Mouse (Mus musculus) CH12.LX (cell line): ENCODE data around the gene Ccnd1. TPM values are rescaled to one million over a fixed set of nuclear protein-coding genes. Genes with fewer than 3 reads are reported as not detected.
A peak's percentile ranks its signal among the peaks of the same experiment; 100 is the strongest.
"Not testable (repeated sequence)": the region's sequence is repeated elsewhere in the genome, so short reads cannot be mapped to it uniquely, and the experiment has no call there.

Experiments
- DNase-seq: peaks from one replicate; pipeline ENCODE4 v3.0.0-alpha.2; 2013; ENCODE audit errors: extremely low read depth
- H3K27ac ChIP-seq: 2 replicates; pipeline ENCODE4 v1.5.1; 2012; ENCODE audit warnings: low read depth, mild to moderate bottlenecking, control low read depth, moderate library complexity; ENCODE audit not compliant: insufficient read depth
- H3K27me3 ChIP-seq: replicated peaks from 2 replicates; pipeline ENCODE3; 2012; ENCODE audit warnings: inconsistent platforms
- H3K36me3 ChIP-seq, 2 experiments: replicated peaks in 1 of 2; 2 replicates each; pipeline versions ENCODE3 to v1.6.1; 2012; ENCODE audit warnings: inconsistent platforms in 1 of 2, low read length in 1 of 2, mild to moderate bottlenecking in 1 of 2, mixed read lengths in 1 of 2, moderate library complexity in 1 of 2; ENCODE audit not compliant: control insufficient read depth in 1 of 2, insufficient read depth in 1 of 2
- H3K4me1 ChIP-seq, 2 experiments: 2 replicates each; pipeline ENCODE4 v1.6.1; 2012; ENCODE audit warnings: inconsistent platforms in 1 of 2, moderate library complexity in 1 of 2; ENCODE audit not compliant: insufficient read depth in 2 of 2, control insufficient read depth in 1 of 2
- H3K4me2 ChIP-seq: 2 replicates; pipeline ENCODE4 v1.6.1; 2012; ENCODE audit warnings: low read depth, mild to moderate bottlenecking, control low read depth; ENCODE audit not compliant: poor library complexity, insufficient read depth, severe bottlenecking
- H3K4me3 ChIP-seq, 3 experiments: fragments of 150-350 bp in 1 of 3; sonication (generic) in 1 of 3; replicated peaks in 1 of 3; 2 replicates each; pipeline versions ENCODE3 to v1.5.1; 2011 to 2012; ENCODE audit warnings: low read depth in 2 of 3, low read length in 2 of 3, mild to moderate bottlenecking in 2 of 3, moderate library complexity in 2 of 3, control low read depth in 1 of 3, improper control_type of control experiment in 1 of 3, inconsistent platforms in 1 of 3, mixed read lengths in 1 of 3; ENCODE audit not compliant: poor library complexity in 1 of 3
- H3K79me2 ChIP-seq: replicated peaks from 2 replicates; pipeline ENCODE4 v1.6.1; 2012; ENCODE audit warnings: mild to moderate bottlenecking, moderate library complexity; ENCODE audit not compliant: control insufficient read depth, poor library complexity, insufficient read depth, severe bottlenecking; ENCODE audit errors: extremely low read depth
- H3K9ac ChIP-seq: 2 replicates; pipeline ENCODE4 v1.6.1; 2012; ENCODE audit warnings: low read depth, mild to moderate bottlenecking, control low read depth, moderate library complexity; ENCODE audit not compliant: insufficient read depth
- H3K9me3 ChIP-seq: replicated peaks from 2 replicates; pipeline ENCODE3; 2012; ENCODE audit warnings: low read length, inconsistent platforms, mixed read lengths
- BHLHE40 ChIP-seq: IDR thresholded peaks from 2 replicates; pipeline ENCODE4 v1.6.1; 2011; ENCODE audit warnings: mild to moderate bottlenecking, low read depth, low read length, improper control_type of control experiment
- CHD1 ChIP-seq: IDR thresholded peaks from 2 replicates; pipeline ENCODE4 v1.6.1; 2012; ENCODE audit warnings: low read depth, low read length, improper control_type of control experiment, inconsistent platforms
- CHD2 ChIP-seq: IDR thresholded peaks from 2 replicates; pipeline ENCODE4 v1.6.1; 2011; ENCODE audit warnings: low read length, improper control_type of control experiment
- CTCF ChIP-seq, 2 experiments: IDR thresholded peaks in 1 of 2; conservative IDR thresholded peaks in 1 of 2; 2 replicates each; pipeline ENCODE4 v1.5.1; 2011 to 2012; ENCODE audit warnings: low read depth in 2 of 2, low read length in 2 of 2, improper control_type of control experiment in 1 of 2, inconsistent platforms in 1 of 2, mild to moderate bottlenecking in 1 of 2, moderate library complexity in 1 of 2
- GABPA ChIP-seq: IDR thresholded peaks from 2 replicates; pipeline ENCODE4 v1.6.1; 2012; ENCODE audit warnings: low read depth, low read length, improper control_type of control experiment, inconsistent platforms; ENCODE audit not compliant: insufficient replicate concordance
- HCFC1 ChIP-seq: IDR thresholded peaks from 2 replicates; pipeline ENCODE4 v1.6.1; 2012; ENCODE audit warnings: low read depth, mild to moderate bottlenecking, inconsistent platforms, low read length, improper control_type of control experiment
- IRF4 ChIP-seq: IDR thresholded peaks from 2 replicates; pipeline ENCODE4 v1.6.1; 2014; ENCODE audit warnings: low read depth, mild to moderate bottlenecking, inconsistent platforms, low read length, improper control_type of control experiment
- MAFK ChIP-seq: IDR thresholded peaks from 2 replicates; pipeline ENCODE4 v1.6.1; 2011; ENCODE audit warnings: low read length, improper control_type of control experiment; ENCODE audit not compliant: insufficient replicate concordance
- MAX ChIP-seq: IDR thresholded peaks from 2 replicates; pipeline ENCODE4 v1.6.1; 2011; ENCODE audit warnings: low read length, improper control_type of control experiment
- NELFE ChIP-seq: IDR thresholded peaks from 2 replicates; pipeline ENCODE4 v1.6.1; 2011; ENCODE audit warnings: low read depth, low read length, improper control_type of control experiment
- RAD21 ChIP-seq: IDR thresholded peaks from 2 replicates; pipeline ENCODE4 v1.6.1; 2011; ENCODE audit warnings: low read depth, mild to moderate bottlenecking, low read length, improper control_type of control experiment, moderate library complexity
- SIN3A ChIP-seq: IDR thresholded peaks from 2 replicates; pipeline ENCODE4 v1.6.1; 2012; ENCODE audit warnings: low read length, improper control_type of control experiment, inconsistent platforms
- SMC3 ChIP-seq: IDR thresholded peaks from 2 replicates; pipeline ENCODE4 v1.6.1; 2011; ENCODE audit warnings: low read depth, low read length, improper control_type of control experiment
- ZC3H11A ChIP-seq: IDR thresholded peaks from 2 replicates; pipeline ENCODE4 v1.6.1; 2012; ENCODE audit warnings: low read depth, mild to moderate bottlenecking, inconsistent platforms, low read length, improper control_type of control experiment
- ZKSCAN1 ChIP-seq: IDR thresholded peaks from 2 replicates; pipeline ENCODE4 v1.6.1; 2012; ENCODE audit warnings: low read depth, inconsistent platforms, low read length, improper control_type of control experiment, borderline replicate concordance
- ZNF384 ChIP-seq: IDR thresholded peaks from 2 replicates; pipeline ENCODE4 v1.6.1; 2012; ENCODE audit warnings: low read depth, low read length, improper control_type of control experiment, inconsistent platforms
- dilution Hi-C: fragments of 300-500 bp; cut with MboI; formaldehyde crosslinking; loops from 2 replicates; pipeline ENCODE4 v1.14.3; 2020; ENCODE audit warnings: low sequenced_read_pairs; ENCODE audit not compliant: extremely low pct_unique_long_range_greater_than_20kb, extremely low pct_ligation_motif_present
- in situ Hi-C: fragments of 300-500 bp; cut with MboI; formaldehyde crosslinking; loops from 3 replicates; pipeline ENCODE4 v1.14.3; 2019; ENCODE audit warnings: low sequenced_read_pairs, low pct_ligation_motif_present, low pct_unique_long_range_greater_than_20kb, mixed read lengths
- polyA plus RNA-seq: library from polyadenylated mRNA; unstranded; fragments of >175 nt; gene quantifications from 2 replicates; pipeline ENCODE4 v1.2.1, GENCODE M21; 2012; ENCODE audit warnings: low read depth; ENCODE audit not compliant: insufficient read length
- total RNA-seq, 2 experiments: library from RNA; depleted of rRNA; stranded (reverse); fragments of 300-350 nt in 1 of 2; fragments of >200 nt in 1 of 2; gene quantifications; 2 replicates each; pipeline ENCODE4 v1.2.3; 2012 to 2014

Ccnd1 gene
- total and polyA plus RNA-seq, 3 experiments = 0.16 to 0.34 TPM; not detected in 1

DNA sequence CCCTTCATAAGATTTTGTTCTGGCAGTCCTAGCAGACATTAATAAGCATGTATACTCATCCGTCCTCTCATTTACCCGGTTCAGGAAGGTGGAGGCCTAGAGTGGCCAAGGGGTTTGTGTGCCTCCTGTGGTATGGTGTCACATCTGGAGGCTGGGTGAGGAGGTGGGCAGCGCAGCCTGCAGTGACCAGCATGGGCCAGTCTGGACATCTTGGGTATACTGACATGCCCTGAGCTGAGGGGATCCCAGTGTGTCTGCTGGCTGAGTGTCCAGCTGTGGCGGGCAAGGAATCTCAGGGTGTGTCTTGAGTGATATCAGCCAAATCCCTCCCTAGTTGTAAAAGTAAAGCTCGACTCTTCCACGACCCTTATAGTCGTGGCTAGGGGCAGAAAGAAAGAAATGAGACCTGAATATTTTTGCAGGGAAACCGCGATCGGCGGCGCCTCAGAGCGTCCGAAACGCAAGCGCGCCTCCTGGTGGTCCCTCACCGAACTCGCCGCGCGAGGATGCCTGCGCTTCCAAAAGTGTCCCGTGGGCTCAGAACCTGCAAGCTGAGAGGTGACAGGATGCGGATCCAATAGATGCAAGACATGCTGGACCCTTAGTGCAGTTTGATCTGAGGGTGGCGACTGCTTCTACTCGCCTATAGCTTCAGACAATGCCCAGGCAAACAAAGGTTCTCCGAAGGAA lies 32.9 kb downstream of the Ccnd1 start:
- peak overlapping the region; percentile 82; the same call in 1 of the 2 replicates for H3K4me2 ChIP-seq
- no peak overlapping the region for H3K9ac ChIP-seq
- DNase-seq = peak; percentile 41
- TF ChIP-seq CTCF (conservative IDR thresholded peaks at IDR 0.05 in 1 of 2, IDR thresholded peaks at IDR 0.05 in 1 of 2; ENCODE audit: low read depth in 2 of 2, low read length in 2 of 2) (peak; percentile 53 to 80), MAX (0 out of 2 replicates have a peak, but pooled peaks have one; percentile 9), NELFE (no peak), GABPA (no peak), IRF4 (peak; percentile 7; the same call in 1 of the 2 replicates), RAD21 (peak; percentile 59), SMC3 (peak; percentile 57), CHD2 (no peak), ZNF384 (no peak)
- peaks cover 10% of the 10 kb centered on the region for H3K9me3 ChIP-seq
- H3K27me3 ChIP-seq = peaks cover 83% of the 10 kb centered on the region
- no peaks in the 10 kb centered on the region for H3K79me2 ChIP-seq
- H3K4me3 ChIP-seq = peak overlapping the region in 1 of 3 experiments; percentile 13
- H3K36me3 ChIP-seq = no peaks in the 10 kb centered on the region
- peaks cover 8% of the 10 kb centered on the region in 2 experiments; a peak in 3 of 4 replicates for H3K4me1 ChIP-seq
- dilution Hi-C loops = no loop called here
- no peak overlapping the region for H3K27ac ChIP-seq
- in situ Hi-C loops = no loop called here

DNA sequence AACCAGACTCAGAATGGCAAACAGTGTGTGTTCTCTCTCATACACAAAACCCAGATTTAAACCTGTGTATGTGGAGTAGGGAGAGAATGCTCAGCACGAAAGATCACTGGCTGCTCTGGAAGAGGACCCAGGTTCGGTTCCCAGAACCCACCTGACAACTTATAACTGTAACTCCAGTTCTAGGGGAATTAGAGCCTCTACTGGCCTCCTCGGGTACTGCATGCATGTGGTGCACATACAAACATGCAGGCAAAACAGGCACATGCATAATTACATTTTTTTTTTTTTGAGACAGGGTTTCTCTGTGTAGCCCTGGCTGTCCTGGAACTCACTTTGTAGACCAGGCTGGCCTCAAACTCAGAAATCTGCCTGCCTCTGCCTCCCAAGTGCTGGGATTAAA lies 34.2 kb downstream of the Ccnd1 start:
- in situ Hi-C loops, dilution Hi-C loops, H3K4me2 ChIP-seq, H3K36me3 ChIP-seq, H3K4me1 ChIP-seq, H3K9ac ChIP-seq, H3K27ac ChIP-seq, H3K4me3 ChIP-seq, H3K79me2 ChIP-seq, DNase-seq: not testable (repeated sequence)
- peak; percentile 22 to 23; a peak in 3 of 4 replicates for TF ChIP-seq CTCF (conservative IDR thresholded peaks at IDR 0.05 in 1 of 2, IDR thresholded peaks at IDR 0.05 in 1 of 2; ENCODE audit: low read depth in 2 of 2, low read length in 2 of 2)
- H3K27me3 ChIP-seq = peaks cover 83% of the 10 kb centered on the region
- H3K9me3 ChIP-seq = peaks cover 10% of the 10 kb centered on the region

DNA sequence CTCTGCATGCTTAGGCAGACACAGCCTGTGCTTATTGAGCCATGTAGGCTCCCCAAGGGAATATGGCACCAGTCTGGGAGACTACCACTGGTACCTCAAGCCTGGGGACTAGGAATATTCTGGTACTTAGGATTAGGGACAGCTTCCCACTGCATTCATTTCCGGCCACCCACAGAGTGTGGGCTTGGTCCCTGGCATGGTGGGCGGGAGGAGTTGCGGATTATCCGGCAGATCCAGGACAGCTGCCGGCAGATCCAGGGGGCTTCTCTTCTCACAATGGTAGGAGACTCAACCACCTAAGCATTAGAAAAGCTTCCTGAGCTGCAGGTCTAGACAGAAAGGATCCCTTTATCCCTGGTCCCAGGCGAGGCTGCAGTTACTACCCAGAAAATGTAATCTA lies 41.2 kb downstream of the Ccnd1 start:
- Histone ChIP-seq H3K36me3 (no peaks in the 10 kb centered on the region), H3K79me2 (no peaks in the 10 kb centered on the region), H3K27me3 (peaks cover 91% of the 10 kb centered on the region), H3K4me2 (no peak overlapping the region), H3K9ac (no peak overlapping the region), H3K9me3 (no peaks in the 10 kb centered on the region), H3K27ac (no peak overlapping the region), H3K4me1 (0 out of 4 replicates have a peak, but pooled peaks cover 2 to 5% of the 10 kb centered on the region in 2 experiments), H3K4me3 (no peak overlapping the region)
- dilution Hi-C loops (no loop called here), in situ Hi-C loops (loop anchor here (5.0 to 10.0 kb wide), 3 partner anchors 54 to 314 kb away; partner anchors contain the start of genes Fadd and Fgf4)
- TF ChIP-seq CHD1 (no peak), MAFK (no peak), BHLHE40 (no peak), ZC3H11A (no peak), ZKSCAN1 (no peak), SIN3A (no peak), HCFC1 (no peak), ZNF384 (no peak)
- no peak for DNase-seq
